Mouse (Mus musculus): ENCODE results near the gene Otx2.
A peak's percentile ranks its signal among the peaks of the same experiment; 100 is the strongest.

Otx2 gene

DNA sequence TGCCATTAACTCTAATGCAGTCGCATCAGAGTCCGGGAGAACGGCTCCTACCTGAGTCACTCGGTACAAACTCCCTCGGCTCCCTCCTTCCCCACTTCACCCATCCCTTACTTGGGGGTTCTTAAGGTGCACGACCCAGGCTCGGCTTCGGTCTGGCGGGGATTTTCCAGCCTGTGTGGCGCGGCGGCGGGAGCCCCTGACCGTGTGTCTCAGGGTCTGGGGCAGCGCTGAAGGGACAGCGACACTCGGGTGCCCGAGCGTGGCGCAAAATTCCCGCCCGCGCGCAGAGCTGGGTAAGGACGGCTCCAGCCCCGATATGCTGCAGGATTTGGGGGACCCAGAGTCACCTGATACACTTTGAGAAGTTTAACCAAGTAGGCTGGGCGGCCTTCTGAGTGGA lies at the start of gene Otx2:
Otx2 (minus strand) TSS at position 279 of the 400 bp plus-strand sequence.
- DNase-seq (ENCODE audit: low spot score) = no peak

DNA sequence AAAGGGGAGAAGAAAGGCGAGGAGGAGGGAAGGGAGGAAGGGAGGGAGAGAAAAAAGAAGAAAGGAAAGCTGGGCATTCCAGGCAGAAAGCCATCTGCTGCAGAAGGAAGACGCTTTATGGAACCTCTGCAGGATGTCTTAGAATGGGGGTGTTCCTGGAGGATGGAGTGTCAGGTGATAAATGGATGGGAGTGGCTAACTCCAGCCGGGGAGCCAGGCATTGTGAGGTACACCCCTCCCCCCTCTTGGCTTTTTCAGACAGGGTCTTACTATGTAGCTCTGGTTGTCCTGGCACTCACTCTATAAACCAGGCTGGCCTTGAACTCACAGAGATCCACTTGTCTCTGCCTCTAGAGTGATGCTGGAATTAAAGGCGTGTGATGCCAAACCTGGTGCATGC lies 49.1 kb upstream of the Otx2 start:
- DNase-seq (ENCODE audit: low spot score) = no peak

DNA sequence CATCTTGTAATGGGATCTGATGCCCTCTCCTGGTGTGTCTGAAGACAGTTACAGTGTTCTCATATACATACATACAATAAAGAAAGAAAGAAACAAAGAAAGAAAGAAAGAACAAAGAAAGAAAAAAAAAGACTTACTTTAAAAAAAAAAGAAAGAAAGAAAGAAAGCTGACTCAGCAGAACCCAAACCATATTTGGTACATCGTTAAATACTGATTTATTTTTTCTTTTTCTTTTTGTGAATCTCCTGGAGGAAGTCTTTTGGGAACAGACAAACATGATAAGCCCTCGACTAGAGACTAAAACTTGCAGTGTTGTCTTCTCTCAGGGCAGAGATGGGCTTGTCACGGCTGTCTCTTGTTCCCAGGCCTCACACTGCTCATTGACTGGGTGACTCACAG lies 45.7 kb upstream of the Otx2 start:
- DNase-seq (ENCODE audit: low spot score) = no peak

DNA sequence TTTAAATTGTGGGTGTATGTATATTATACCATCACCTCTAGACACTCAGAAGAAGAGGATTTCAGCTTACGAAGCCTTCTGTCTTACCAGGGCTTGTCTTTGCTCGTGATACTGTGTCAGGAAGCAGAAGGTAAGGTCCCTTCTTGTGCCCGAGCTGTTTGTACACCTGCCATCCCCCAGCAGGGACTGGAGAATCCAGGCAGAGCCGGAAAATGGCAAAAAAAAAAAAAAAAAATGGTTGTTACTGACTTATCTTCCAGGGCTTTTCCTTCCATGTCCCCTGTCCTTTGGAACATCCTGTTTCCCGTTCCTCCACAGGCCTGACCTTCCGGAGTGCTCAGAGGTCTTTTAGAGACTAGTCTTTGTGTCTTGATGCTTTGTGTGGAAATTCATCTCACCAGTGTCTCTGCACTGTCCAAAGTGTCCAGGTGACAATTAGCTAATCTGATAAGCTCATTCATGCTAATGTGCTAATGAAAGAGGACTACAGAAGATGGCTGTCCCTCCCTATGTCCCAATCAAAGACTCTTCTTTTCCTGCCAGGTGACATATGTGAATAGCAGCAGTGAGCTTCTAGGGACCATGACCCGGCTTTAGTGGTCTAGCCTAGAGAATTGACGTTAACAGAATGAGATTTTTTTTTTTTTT lies 44.1 kb upstream of the Otx2 start:
- no peak for DNase-seq (ENCODE audit: low spot score)

DNA sequence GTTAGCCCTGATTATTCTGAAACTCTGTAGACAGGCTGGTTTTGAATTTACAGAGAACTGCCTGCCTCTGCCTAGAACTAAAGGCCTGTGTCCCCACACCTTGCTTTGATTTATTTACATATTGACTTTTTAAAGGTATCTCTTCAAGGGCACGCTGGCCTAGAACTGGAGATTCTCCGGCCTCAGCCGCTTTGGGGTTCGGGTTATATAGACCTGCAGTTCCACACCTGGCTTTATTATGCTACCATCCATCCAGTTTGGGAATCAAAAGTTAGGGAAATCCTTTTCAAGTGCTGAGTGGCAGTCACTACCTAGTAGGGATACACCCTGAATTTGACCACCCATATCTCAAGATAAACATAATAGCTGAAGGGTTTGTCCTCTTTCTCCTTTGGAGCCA lies 42.8 kb upstream of the Otx2 start:
- no peak for DNase-seq (ENCODE audit: low spot score)

DNA sequence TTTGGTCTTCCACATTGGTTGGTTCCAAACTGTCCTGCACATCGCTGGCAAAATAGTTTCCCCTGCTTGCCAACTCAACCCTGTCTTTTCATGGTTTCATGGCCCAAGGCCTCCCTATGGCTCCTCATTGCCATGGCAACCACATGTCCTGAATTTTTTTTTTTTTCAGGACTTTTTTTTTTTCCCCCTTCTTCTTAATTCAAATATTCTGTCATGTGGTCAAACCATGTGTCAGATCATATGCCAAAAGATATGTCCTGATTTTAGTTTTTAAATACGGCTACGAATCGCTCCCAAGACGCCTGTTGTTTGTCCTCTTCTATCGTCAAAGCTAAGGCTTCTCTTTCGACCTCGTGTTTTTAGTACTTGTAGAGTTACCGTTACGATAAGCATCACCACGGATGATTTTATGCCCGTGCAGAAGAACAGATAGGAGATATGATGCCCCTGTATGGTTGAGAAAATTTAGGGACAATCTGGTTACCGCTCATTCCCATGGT lies 37.3 kb upstream of the Otx2 start:
- DNase-seq (ENCODE audit: low spot score) = no peak

DNA sequence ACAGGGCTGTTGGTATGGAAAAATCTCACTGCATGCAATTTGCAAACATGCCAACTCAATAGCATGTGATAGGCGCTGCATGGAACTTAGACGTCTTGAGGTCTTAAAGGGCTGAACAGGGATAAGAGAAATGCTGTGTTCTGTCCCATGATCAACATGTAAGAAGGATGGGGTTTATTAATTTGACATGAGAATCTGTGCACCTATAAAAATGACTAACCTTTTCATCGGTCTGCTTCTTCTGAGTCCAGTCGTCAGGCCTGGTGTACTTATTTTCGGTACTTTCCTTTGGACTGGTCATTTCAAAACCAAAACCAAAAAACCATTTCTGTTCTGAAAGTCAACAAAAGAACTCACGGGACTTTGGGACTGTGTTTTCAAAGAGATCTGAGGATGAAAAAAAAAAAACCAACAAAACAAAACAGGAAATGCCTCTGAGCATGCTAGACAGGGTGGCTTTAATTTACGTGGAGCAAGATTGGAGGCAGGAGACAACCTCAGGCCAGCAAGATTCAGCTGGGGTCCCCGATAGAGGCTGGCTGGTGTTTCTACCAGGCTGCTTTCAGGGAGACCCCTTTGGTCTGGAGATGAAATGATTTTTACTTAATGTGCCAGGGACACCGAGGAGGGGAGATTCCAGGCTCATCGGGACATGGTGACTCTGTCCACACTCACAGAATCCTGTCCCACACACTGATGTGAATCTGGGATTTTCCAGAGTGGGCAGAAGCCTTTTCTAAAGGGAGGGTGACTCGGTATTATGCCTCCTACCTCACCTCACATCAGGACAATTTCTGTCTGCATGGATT lies 36.6 kb upstream of the Otx2 start:
- no peak for DNase-seq (ENCODE audit: low spot score)

DNA sequence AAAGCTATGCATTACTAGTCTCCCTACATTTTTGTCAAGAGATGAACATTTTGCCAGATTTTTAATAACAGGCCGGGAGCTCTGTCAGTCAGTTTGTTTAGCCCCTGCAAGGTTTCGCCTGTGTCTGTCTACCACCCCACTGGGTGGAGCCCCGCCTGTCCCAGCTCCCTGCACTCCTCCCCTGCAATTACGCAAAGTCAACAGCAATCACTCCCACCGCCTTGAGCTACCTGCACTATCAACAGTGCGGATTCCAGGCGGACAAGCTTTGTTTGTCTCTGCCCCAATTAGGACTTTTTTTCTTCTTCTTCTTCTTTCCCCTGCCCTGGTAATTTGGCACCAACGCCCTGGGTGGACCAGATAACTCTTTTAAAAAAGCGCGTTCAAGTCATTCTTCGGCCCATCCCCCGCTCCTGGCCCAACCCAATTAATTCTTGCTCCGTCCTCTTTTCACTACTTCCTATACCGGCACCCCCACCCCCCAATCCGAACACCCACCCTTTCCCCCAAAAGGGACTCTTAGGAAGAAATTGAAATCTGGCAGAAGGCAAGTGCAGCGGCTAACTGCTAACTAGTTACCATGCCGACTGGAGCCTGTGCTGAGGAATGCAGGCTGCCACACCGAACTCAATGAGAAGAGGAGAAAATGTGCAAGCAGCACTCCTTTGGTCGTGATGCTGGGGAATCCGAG lies 35.9 kb upstream of the Otx2 start:
- DNase-seq (ENCODE audit: low spot score) = peak; percentile 10

DNA sequence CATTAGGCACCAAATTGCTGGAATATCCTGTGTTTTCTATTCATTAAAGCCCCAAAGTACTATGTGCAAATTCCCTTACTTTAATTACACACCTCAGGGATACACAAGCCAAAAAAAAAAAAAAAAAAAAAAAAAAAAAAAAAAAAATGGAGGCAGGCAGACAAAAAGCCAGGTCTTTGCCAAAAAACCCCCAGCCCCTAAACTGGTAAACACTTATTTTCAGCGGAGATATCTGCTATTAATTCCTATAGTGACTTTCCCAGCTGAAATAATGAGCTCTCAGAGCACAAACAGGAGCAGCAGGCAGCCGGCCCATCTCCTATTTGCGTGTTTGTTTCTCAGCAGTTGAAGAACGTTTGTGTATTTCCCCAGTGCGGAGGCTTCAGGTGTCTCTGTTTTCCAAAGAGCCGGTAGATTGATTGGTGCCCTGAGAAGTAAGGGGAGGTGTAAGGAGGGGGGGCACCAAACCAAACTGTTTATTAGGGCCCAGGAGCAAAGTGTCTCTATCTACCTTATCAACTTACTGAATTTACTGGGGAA lies 34.3 kb upstream of the Otx2 start:
- DNase-seq (ENCODE audit: low spot score) = no peak

DNA sequence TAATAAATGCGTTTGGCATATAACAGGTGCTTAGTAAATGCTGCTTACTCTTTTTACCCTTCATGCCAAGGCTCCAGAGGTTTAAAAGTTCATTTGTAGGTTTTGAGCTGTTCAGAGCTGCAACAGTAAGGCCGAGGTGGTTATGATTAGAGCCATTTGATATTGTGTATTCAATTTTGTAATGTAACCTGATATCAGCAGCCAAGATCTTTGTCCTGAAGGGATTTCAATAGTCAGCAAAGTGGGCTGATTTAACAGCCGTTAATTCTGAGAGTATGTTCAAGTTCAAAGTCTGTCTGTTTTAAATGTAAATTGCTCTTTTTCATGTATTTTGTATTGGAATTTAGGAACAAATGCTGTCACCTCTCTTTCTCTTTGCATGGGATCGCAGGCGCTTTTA lies 33.8 kb upstream of the Otx2 start:
- DNase-seq (ENCODE audit: low spot score) = no peak

DNA sequence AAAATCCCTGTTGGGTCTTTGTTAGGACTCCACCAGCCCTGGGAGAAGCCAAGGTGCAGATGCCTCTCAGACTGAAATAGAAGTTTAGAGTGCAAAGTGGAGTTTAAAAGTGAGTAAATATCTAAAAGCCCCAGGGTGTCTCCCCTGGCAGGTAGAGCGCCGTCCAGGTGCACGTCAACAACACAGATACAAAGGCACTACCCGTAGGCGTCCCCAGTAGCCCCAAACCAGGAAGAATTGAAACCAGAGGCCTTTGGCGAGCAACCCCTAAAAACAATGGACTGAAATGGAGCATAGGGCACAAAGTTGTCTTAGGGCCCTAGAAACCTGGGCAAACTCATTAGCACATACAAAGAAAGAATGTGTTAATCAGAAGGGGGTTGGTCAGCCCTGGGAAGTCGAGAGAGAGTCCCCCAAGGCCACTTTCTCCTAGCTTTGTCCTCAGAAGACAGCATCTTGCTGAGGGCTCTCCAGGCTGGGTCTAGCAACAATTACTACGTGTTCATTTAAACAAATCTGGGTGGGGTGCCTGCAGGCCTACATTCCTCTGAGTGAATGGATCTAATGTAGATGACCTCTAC lies 27.3 kb upstream of the Otx2 start:
- no peak for DNase-seq (ENCODE audit: low spot score)

DNA sequence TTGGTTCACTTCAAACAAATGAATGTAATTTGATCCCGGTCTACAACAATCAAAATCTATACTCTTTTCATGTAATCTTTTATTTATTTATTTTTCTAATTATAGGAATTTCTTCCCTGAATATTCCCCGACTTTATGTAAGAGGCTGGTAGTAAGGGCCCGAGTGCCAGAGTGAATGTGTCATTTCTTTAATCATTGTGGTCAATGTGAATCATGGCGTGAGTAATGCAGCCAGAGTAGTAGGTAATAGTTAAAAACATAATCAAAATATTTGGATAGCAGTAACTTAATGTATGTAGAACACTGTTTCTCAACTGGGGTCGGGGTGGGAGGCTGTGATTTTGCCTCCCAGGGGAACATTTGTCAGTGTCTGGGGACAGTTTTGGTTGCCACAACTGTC lies 6.0 kb upstream of the Otx2 start:
- DNase-seq (ENCODE audit: low spot score) = no peak

DNA sequence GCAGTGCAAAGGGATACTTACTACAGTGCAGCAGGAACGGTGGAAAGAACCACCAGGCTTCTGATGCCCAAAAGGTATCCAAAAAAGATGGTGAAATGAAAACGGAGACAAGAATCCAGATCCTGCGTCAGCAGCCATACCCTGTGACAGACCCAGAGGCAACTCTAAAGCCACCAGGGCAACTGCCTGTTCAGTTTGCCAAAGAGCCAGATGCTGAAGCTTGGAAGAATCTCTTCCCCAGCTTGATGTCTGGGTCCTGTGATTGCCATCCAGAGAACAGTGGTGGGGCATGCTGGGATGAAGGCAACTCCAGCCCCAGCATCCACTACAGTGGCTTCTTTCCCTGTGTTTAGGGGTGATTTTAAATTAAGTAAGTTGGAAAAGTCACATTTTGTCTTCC lies 5.1 kb upstream of the Otx2 start:
- DNase-seq (ENCODE audit: low spot score) = no peak

DNA sequence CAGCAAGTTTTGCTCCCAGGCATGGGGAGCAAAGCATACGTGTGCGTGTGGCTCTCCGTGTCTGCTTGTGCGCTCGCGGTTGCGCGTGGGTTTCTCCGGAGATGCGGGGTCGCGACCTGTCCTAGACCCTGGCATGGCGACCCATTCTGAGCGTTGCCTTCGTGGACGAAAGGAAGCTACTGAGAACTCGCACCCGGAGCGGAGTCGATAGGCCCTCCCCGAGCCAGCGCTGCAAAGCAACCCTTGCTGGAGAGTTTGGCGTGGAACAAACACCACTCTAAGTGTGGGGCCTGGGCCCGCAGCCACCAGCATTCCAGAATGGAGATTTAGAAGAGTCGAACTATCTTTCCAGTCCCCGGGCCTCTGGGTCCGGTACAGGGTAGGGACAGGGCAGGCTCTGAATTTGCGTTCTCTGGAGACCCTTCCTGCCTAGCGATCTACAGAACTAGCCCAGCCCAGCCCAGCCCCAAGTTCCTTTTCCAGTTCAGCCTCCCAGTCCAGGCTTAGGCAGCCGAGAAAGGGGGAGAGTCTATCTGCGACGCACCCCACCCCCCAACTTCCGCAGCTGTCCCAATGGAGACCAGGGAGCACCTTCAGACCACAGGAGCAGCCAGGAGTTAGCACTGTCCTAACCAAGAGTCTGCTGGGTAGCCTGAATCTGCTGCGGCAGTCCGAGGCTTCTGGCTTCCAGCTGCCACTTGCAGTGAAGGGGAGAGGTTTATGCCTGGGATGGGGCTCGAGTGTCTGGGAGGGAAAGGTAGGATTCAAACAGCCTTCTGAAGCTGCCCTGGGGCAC lies 615 bp upstream of the Otx2 start:
- no peak for DNase-seq (ENCODE audit: low spot score)

DNA sequence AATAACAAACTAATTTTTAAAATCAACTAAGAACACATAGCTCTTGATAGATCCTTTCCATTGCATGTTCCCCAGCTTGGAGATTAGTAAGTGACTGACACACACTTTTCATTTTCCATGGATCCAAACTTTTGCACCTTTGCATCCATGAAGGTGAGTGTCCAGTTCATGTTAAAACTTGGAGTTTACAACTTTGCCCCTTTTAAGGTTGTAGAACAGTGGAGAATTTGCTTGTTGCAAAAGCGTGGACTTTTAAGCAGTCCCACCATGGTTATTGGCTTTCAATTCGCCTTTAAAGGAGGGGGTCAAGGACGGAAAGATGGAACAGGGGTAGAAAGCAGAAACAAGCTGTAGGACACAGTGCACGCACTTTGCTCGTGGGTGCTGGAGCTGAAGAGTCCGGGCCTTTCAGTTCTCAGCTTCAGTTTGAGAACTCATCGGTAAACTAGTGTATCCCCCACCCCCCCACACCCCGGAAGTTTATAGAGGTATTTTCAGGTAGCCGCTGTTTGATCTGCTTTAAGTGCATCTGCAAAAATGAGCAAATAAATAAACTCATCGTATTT lies 925 bp downstream of the Otx2 start:
- DNase-seq (ENCODE audit: low spot score) = no peak

DNA sequence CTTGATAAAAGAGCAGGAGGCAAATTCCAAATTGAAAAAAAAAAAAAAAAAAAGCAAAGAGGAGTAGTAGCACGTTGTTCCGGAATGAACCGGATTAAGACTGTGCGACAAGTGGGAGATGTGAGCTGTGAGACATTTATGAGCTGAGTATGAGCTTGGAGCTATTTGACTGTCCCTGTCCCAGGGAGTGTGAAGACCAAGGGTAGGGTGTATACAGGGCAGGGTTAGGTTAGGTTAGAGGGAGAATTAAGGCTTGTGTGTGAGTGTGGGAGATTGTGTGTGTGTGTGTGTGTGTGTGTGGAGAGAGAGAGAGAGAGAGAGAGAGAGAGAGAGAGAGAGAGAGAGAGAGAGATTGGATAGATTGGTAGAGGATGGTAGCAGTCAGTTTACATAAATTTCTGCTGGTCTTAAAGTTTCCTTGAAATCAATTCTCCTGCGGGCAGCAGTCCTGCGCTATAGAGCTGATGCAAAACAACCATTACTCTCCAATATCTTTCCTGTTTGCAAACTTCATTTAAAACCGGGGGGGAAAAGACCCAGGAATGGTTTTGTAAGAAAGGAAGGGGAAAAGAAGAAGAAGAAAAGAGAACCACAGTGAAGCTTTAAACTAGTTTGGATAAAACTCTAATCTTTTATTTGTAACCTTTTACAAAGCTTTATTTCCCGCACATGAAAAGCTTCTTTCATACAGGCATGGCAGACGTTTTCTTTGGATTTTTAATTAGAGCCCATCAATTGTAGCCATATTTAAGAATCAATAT lies 2.0 kb downstream of the Otx2 start:
- DNase-seq (ENCODE audit: low spot score) = no peak

DNA sequence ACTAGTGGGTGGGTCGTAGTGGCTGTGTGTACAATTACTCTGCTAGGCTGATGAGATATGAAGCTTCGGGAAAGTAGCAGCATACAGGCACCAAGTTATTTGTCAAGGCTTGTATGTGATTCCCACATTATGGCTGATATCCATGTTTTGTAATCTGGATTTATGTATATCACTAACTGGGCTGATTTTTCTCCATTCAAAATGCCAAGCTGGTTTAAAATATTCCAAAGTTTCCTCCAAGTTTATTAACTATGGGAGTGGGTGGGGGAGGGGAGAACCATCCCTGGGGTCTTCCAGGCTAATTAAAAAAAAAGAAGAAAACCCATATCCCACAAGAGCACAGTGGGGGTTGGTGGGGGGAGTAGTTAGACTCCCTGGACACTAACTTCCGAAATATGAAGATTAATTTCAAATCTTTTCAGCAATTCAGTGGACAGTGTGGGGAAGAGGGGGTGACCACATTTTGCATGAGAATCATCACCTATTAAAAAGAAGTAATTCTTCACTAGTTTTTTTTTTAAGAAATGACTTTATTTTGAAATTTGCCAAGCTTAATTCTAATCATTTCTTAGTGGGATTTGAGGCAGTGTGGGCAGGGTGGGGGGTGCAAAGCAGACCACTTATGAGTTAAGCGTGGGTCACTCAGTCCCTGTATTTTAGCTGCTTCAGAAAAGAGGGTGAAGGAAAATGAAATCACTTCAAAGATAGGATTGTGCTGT lies 2.7 kb downstream of the Otx2 start:
- no peak for DNase-seq (ENCODE audit: low spot score)

DNA sequence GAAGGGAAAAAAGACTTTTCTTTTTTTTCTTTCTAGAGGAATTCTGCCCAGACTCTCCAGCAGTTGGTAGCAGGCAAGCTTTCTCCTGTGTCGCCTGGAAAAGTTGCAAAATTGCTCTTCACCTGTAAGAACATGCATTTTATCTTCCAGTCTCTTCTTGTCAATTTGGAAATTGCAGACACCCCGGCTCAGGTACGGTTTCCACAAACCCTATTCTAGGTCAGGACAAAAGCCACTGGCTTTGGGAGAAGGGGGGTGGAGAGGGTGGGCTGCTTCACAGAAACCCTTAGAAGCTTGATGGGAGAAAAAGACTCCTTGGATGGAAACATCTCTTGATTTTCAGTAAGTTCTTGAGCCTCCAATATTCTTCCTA lies 3.4 kb downstream of the Otx2 start:
- DNase-seq (ENCODE audit: low spot score) = no peak

DNA sequence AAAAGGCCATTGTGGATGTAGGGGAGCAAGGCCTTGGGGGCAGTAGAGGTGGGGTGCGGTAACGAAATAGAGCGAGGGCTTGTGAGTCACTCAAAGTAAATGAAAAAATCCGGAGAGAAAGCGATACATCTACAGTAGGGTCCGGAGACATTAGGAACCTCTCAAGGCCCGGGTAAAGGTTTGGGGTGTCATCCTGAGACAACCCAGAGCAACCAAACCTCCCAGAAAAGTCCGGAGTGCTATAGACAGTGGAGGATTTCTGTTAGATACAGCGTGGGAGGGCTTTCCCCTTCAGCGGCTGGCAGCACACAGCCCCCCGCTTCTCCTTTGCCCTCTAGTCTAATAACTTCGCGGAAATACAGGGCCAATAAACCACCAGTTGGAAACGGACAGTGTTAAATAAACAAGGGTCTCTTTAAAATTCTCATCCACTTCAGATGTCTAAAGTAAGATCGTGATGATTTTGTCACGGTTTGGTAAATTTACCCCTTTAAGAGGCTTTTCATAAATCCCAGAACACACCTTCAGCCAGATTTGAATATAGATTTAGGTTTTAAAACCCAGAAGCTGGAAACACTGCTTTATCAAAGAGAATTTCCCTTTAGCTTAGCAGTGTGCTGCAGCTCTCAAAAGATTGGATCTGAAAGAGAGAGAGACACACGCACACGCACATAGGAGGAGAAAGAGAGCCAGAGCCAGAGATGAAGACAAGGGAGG lies 3.9 kb downstream of the Otx2 start:
- no peak for DNase-seq (ENCODE audit: low spot score)
